Mouse (Mus musculus): ENCODE measurements at regions not wholly inside any gene's neighbourhood (a gene's known extent, or its start where the extent isn't known, plus 50 kb on each side); places are given as distances from the start of the nearest gene placed in this dataset.

DNA sequence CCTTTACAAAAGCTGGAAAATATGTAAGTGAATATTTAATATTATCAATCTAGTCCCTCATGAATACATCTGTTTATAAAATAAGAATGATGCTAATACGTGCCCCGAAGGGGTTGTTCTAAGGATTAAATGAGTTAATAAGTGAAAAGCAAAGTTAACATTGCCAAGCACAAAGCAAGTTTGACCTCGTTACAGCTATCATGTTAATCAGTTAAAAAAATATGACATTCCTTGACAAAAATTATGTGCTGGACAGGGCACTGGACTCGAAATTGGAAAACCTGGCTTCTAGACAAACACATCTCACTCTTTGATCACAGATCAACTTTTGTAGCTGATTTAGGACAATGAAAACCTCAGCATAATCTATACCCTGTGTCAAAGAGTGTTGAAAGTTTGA lies 125.8 kb upstream of the Usp24 start:
- no peak for TF ChIP-seq CTCF (IDR thresholded peaks at IDR 0.05; ENCODE audit: borderline replicate concordance, extremely low read depth, insufficient read depth, insufficient read length)
- no peak for TF ChIP-seq POLR2A (IDR thresholded peaks at IDR 0.05; ENCODE audit: borderline replicate concordance, extremely low read depth, insufficient read depth, insufficient read length, poor library complexity, severe bottlenecking)
